Mouse (Mus musculus): ENCODE measurements around the gene Ciz1.

Gene Ciz1

GRCm38 (mm10) chr2:32319586-32320580 lies 32.2 kb upstream of the Ciz1 start:
- no peak for DNase-seq (ENCODE audit: low read depth)

- no peak for DNase-seq (ENCODE audit: low read depth)
These were observed 31.4 kb upstream of the Ciz1 start for GRCm38 (mm10) chr2:32320721-32321120.

DNA sequence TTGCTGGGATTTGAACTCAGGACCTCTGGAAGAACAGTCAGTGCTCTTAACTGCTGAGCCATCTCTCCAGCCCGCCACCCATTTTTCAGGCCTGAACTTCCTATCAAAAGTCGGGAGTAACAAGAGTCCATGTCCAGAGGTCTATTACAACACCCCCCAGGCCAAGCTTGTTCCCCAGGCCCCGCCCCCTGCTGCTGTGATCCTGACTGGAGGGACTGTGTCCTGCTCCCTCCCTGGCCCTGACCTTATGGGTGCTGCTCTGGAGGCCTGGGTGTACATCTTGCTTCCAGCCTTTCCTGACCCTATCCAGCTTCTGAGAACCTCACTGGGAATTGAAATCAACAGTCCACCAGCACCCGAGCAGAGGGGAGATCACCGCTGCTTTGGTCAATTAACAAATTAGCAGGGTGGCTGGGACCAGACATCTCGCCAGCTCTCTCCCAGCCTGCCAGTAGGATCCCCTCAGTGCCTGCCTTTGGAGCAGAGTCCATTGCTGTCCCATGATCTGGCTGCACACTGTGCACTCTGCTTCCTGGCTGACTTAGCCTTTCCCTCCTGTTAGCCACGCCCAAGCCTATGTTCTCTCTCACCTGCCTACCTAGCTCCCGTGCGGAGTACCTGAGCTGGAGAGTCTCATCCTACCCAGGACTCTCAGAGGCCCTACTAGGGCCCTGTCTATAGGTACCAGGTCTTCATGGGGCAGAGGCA lies 30.4 kb upstream of the Ciz1 start:
- no peak for DNase-seq (ENCODE audit: low read depth)

- DNase-seq (ENCODE audit: low read depth) = no peak
These were observed 29.1 kb upstream of the Ciz1 start for GRCm38 (mm10) chr2:32322754-32323741.

- DNase-seq (ENCODE audit: low read depth) = no peak
These were observed 27.8 kb upstream of the Ciz1 start for GRCm38 (mm10) chr2:32324322-32324721.

- peak; percentile 59 for DNase-seq (ENCODE audit: low read depth)
These were observed 26.8 kb upstream of the Ciz1 start for GRCm38 (mm10) chr2:32325342-32325741.

DNA sequence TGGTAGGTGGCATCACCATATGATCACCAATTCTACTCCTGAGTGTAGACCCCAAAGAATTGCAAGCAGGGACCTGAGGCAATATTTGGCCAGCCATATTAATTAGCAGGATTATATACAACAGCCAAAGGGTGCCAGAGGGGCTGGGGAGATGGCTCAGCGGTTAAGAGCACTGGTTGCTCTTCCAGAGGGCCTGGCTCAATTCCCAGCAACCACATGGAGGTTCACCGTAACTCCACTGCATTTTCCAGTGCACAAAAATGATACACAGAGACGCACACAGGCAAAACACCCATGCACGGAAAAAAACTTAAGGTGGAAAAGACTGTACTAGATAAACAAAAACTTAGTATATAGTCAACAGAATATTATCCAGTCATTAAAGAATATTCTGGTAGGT lies 24.9 kb upstream of the Ciz1 start:
- no peak for DNase-seq (ENCODE audit: low read depth)

DNA sequence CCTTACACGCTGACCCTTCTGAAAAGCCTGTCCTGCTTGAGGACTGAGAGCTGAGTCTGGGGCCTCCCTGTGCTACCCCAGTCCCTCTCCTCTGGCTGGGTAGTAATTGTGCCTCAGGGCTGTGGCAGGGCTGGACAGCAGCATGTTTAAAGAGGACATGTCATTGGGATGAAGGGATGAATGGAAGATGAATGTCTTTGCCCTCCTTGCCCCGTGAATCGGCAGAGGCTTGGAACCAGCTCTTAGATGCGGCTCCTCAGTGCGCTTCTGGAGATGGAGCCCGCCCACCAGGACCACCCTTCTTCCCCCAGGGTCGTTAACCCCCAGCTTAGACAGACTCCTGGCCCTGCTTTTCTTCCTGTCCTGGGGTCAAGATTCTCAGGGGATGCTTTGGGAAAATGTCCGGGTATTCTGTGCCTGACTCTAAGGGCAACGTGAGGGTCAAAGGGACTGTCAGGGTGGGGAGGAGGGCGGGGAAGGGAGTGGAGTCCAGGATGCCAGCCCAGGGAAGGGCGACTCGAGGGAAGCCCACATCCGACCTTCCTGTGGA lies 23.1 kb upstream of the Ciz1 start:
- DNase-seq (ENCODE audit: low read depth) = no peak

DNA sequence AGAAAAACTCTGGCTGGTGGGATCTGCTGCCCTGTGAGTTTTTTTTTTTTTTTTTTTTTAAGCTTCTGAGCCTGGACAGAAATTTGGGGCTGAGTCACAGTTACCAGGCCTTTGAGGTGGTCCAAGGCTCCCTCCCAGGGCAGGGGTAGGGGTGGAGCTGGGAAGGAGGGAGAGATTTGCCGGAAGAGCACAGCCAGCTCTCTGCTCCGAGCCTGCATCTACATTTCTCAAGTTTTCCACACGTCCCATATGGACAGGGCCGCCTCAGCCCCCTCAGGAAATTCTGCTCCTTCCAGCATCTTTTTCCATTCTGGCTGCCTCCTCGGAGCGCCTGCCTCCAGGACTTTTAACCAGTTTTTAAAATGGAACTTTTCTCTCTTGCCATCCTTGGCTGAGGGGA lies 22.6 kb upstream of the Ciz1 start:
- DNase-seq (ENCODE audit: low read depth) = no peak

- DNase-seq (ENCODE audit: low read depth) = no peak
These were observed 20.0 kb upstream of the Ciz1 start for GRCm38 (mm10) chr2:32332159-32332558.

GRCm38 (mm10) chr2:32335888-32336287 lies 16.2 kb upstream of the Ciz1 start:
- no peak for DNase-seq (ENCODE audit: low read depth)

- DNase-seq (ENCODE audit: low read depth) = no peak
These were observed 12.1 kb upstream of the Ciz1 start for GRCm38 (mm10) chr2:32339912-32340642.

DNA sequence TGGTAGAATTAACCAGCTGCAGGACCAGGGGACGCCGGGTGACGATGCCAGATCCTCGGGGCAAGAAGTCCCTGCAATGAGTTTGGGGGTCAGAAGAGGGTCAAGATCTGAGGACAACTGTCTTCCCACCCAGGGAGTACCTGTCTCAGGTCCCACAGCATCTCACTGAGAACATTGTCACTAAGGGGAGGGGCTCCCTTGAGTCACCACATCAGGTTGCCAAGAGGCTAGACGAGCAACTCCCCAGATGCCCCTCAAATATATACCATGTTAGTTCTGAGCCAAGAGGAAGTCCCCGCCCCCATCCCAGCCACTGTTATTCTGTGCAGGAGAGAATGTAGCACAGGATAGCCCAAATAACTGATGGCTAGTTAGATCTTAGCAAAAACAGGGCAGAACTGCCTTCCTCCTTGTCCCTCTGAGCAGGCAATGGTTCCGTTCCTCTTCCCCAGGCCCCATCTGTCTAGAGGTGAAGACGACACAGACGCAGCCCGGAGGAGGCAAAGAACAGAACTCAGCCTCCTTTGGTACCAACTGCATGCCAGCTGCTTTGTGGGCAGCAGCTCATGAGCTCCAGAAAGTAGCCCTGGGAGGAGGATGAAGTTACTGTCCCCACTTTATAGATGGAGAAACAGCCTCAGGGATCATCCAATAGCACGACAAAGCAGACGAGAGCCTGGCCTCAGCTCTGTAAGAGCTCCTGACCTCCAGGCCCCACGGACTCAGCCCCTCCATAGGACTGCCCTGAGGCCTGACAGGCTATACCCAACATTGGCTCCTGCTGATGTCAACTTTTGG lies 11.1 kb upstream of the Ciz1 start:
- no peak for DNase-seq (ENCODE audit: low read depth)

- no peak for DNase-seq (ENCODE audit: low read depth)
These were observed 10.5 kb upstream of the Ciz1 start for GRCm38 (mm10) chr2:32341634-32341939.

DNA sequence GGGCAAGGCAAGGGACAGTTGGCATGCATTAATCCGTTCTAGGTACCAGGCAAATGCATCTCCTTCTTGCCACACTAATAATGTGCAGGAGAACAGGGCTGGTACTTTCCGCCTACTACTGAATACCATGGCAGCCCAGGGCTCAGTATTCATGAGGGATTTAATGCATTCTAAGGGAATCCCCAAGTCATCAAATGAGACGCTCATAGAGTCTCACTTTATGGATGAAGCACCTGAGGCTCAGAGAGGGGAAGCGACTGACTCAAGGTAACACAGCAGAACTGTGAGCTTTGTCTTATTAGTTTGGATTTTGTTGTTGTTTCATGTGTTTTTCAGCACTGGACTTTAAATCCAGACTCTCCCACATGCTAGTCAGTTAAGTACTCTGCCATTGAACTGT lies 10.1 kb upstream of the Ciz1 start:
- no peak for DNase-seq (ENCODE audit: low read depth)

GRCm38 (mm10) chr2:32342539-32343350 lies 9.4 kb upstream of the Ciz1 start:
- peak; percentile 95 for DNase-seq (ENCODE audit: low read depth)

GRCm38 (mm10) chr2:32343351-32343671 lies 8.8 kb upstream of the Ciz1 start:
- DNase-seq (ENCODE audit: low read depth) = no peak

DNA sequence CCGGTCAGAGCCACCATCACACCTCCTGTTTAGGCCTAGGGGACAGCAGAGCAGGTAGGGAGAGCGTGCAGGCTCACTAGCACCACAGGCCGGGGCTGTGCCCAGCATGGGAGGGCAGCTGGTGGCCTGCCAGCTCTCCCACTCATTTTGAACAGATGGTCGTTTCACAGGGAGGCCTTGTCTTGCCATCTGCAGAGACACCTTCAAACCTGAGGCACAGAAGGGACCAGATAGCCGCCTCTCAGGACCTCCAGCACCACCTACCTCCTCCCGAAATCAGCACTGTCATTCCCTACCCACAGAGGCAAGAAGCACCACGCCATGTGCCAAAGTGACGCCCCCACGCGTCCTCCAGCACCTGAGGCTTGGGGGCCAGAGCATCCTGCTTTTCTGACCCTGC lies 8.1 kb upstream of the Ciz1 start:
- no peak for DNase-seq (ENCODE audit: low read depth)

DNA sequence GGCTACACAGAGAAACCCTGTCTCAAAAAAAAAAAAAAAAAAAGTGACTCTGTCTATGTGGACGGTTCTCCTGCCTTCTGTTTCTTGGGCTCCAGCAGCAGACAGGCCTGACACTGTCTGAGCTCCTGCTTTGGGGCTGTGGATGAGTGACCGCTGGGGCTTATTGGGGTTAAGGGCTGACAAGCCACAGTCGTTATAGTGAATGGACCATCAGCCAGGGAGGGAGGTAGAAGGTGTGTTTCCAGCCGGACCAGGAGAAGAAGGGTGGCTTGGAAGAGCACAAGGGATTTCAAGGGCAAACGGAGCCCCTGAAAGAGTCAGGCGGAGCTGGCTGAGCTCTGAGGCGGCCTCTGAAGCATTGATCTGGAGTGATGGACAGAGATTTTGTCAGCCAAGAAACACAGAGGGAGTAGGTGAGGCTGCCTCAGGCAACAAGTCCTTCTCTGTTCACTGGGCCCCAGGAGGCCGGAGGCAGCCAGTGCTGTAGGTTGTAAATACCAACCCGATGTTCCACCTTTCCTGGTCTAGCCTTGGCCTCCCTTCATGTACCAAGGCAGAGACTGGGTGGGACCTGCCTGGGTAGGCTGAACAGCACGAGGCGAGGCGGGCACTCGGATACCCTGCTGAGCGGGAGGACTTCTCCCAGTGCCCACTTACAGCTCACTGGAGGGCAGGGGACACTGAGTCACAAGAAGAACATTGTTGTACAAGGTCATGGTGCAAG lies 7.4 kb upstream of the Ciz1 start:
- DNase-seq (ENCODE audit: low read depth) = no peak
